Mouse (Mus musculus): ENCODE results near the gene Dnase2b.

Gene Dnase2b

GRCm38 (mm10) chr3:146570939-146571338 is 44.5 kb downstream of the Dnase2b start:
- DNase-seq (ENCODE audit: extremely low spot score, low read depth, low spot score): no peak

- DNase-seq (ENCODE audit: extremely low spot score, low read depth, low spot score): no peak
Observed at GRCm38 (mm10) chr3:146570148-146570782, 45.1 kb downstream of the Dnase2b start, which contains the start of gene Uox. Gene Uox, plus strand, starts transcription at chr3:146570426.

GRCm38 (mm10) chr3:146569594-146569993 is 45.8 kb downstream of the Dnase2b start:
- DNase-seq (ENCODE audit: extremely low spot score, low read depth, low spot score): no peak

GRCm38 (mm10) chr3:146567884-146568530 is 47.4 kb downstream of the Dnase2b start:
- DNase-seq (ENCODE audit: extremely low spot score, low read depth, low spot score): no peak

- no peak for DNase-seq (ENCODE audit: extremely low spot score, low read depth, low spot score)
Observed at GRCm38 (mm10) chr3:146567366-146567765, 48.0 kb downstream of the Dnase2b start.

GRCm38 (mm10) chr3:146565065-146565411 is 50.4 kb downstream of the Dnase2b start:
- no peak for DNase-seq (ENCODE audit: extremely low spot score, low read depth, low spot score)

GRCm38 (mm10) chr3:146564268-146565064 is 50.9 kb downstream of the Dnase2b start:
- DNase-seq (ENCODE audit: extremely low spot score, low read depth, low spot score): peak; percentile 63

- no peak for DNase-seq (ENCODE audit: extremely low spot score, low read depth, low spot score)
Observed at GRCm38 (mm10) chr3:146562936-146563335, 52.5 kb downstream of the Dnase2b start.

GRCm38 (mm10) chr3:146557507-146557906 is 57.9 kb downstream of the Dnase2b start:
- DNase-seq (ENCODE audit: extremely low spot score, low read depth, low spot score): no peak

GRCm38 (mm10) chr3:146556567-146556966 is 58.8 kb downstream of the Dnase2b start:
- no peak for DNase-seq (ENCODE audit: extremely low spot score, low read depth, low spot score)

- DNase-seq (ENCODE audit: extremely low spot score, low read depth, low spot score): no peak
Observed at GRCm38 (mm10) chr3:146554816-146555215, 60.6 kb downstream of the Dnase2b start.

GRCm38 (mm10) chr3:146543632-146544031 is 71.8 kb downstream of the Dnase2b start:
- DNase-seq (ENCODE audit: extremely low spot score, low read depth, low spot score): no peak

GRCm38 (mm10) chr3:146540521-146541273 is 74.7 kb downstream of the Dnase2b start:
- no peak for DNase-seq (ENCODE audit: extremely low spot score, low read depth, low spot score)

- DNase-seq (ENCODE audit: extremely low spot score, low read depth, low spot score): no peak
Observed at GRCm38 (mm10) chr3:146534986-146535385, 80.4 kb downstream of the Dnase2b start.

Measured in hindlimb bud, embryonic 11.5 days (tissue).